Mouse (Mus musculus): Measurements from ENCODE around the gene Ntpcr. TPM values are rescaled to one million over a fixed set of nuclear protein-coding genes. Genes with fewer than 3 reads are reported as not detected.

Ntpcr gene
- polyA plus RNA-seq, 1 experiment, result 39.6 TPM

DNA sequence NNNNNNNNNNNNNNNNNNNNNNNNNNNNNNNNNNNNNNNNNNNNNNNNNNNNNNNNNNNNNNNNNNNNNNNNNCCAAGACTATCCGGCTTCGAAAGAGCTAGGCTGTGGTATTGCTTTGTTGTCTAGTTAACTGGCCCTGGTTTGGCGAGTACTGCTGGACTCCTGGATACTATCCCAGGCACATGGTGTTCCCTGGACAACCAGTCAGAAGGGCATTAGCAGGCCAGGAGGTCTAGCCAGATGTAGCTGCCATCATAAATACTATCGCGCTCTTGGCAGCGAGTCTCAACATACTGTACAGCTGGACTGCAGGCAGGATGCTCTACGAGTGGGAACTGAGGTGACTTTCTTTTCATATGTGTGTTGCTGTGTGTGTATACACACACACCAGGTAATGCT, 7.1 kb upstream of the Ntpcr start:
- TF ChIP-seq CTCF (IDR thresholded peaks at IDR 0.05; ENCODE audit: low read depth, low read length), result no peak
- TF ChIP-seq POLR2A (IDR thresholded peaks at IDR 0.05; ENCODE audit: borderline replicate concordance, low read depth, low read length), result no peak
- no peak overlapping the region for H3K4me3 ChIP-seq (ENCODE audit: insufficient read depth, low read length)
- H3K4me1 ChIP-seq (ENCODE audit: control insufficient read depth, insufficient read depth, low read length), result peaks cover 30% of the 10 kb centered on the region
- no peak overlapping the region for H3K27ac ChIP-seq (ENCODE audit: insufficient read depth, low read depth, low read length)

DNA sequence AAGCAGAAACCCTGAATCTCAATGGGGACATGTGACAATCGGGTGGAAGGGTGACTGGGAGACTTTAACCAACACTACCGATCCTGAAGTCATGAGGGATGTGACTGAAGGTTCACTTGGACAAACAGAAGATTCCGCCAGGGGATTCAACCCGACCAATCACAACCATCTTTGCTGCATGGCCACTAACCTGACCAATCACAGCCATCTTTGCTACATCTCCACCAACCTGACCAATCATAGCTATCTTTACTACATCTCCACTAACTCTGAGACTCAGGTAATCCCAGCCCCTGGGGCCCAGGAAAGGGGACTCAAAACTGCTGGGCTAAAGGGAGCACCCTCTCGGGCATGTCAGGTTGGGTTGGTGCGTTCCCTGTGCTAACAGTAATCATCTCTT, 6.3 kb upstream of the Ntpcr start:
- H3K4me3 ChIP-seq (ENCODE audit: insufficient read depth, low read length), result no peak overlapping the region
- H3K27ac ChIP-seq (ENCODE audit: insufficient read depth, low read depth, low read length), result no peak overlapping the region
- TF ChIP-seq POLR2A (IDR thresholded peaks at IDR 0.05; ENCODE audit: borderline replicate concordance, low read depth, low read length) (no peak), CTCF (IDR thresholded peaks at IDR 0.05; ENCODE audit: low read depth, low read length) (no peak)
- H3K4me1 ChIP-seq (ENCODE audit: control insufficient read depth, insufficient read depth, low read length), result peaks cover 37% of the 10 kb centered on the region

DNA sequence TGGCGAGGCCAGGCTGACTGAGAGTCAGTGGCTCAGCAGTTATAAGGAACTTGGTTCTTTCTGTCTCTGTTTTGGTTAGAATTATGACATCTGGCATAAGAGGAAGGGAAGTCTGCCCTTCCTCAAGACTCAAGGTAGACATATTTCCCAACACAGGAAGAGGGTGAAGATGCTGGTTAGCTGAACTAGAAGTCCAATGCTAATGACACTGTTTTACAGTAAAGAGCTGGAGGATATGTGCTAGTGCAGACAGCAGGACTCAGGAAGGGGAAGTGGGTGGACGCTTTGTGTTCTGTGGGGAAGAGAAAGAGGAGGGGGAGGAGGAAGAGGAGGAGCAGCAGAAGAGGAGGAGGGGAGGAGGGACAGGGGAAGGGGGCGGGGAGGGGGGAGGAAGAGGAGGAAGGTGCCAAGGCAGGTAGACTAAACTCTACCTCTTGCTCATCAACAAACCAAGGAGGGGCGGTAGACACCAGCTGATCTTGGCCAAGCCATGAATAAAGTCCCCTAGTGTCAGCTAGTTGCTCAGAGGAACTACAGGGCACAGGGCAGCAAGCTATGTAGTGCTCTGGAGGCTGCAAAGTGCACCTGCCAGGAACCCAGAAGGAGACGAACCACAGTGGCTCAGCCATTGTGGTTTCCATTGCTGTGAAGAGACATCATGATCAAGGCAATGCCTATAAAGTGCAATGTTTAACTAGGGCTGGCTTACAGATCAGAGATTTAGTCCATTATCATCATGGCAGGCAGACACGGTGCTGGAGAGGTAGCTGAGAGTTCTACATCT, 4.5 kb upstream of the Ntpcr start:
- H3K4me1 ChIP-seq (ENCODE audit: control insufficient read depth, insufficient read depth, low read length), result peaks cover 45% of the 10 kb centered on the region
- no peak overlapping the region for H3K4me3 ChIP-seq (ENCODE audit: insufficient read depth, low read length)
- TF ChIP-seq CTCF (IDR thresholded peaks at IDR 0.05; ENCODE audit: low read depth, low read length), result no peak
- TF ChIP-seq POLR2A (IDR thresholded peaks at IDR 0.05; ENCODE audit: borderline replicate concordance, low read depth, low read length), result no peak
- H3K27ac ChIP-seq (ENCODE audit: insufficient read depth, low read depth, low read length), result peak overlapping the region; percentile 94

GRCm38 (mm10) chr8:125726143-125726542, 3.6 kb upstream of the Ntpcr start:
- H3K27ac ChIP-seq (ENCODE audit: insufficient read depth, low read depth, low read length), result peak overlapping the region; percentile 94
- peaks cover 47% of the 10 kb centered on the region for H3K4me1 ChIP-seq (ENCODE audit: control insufficient read depth, insufficient read depth, low read length)
- TF ChIP-seq POLR2A (IDR thresholded peaks at IDR 0.05; ENCODE audit: borderline replicate concordance, low read depth, low read length), result no peak
- TF ChIP-seq CTCF (IDR thresholded peaks at IDR 0.05; ENCODE audit: low read depth, low read length), result no peak
- H3K4me3 ChIP-seq (ENCODE audit: insufficient read depth, low read length), result no peak overlapping the region

DNA sequence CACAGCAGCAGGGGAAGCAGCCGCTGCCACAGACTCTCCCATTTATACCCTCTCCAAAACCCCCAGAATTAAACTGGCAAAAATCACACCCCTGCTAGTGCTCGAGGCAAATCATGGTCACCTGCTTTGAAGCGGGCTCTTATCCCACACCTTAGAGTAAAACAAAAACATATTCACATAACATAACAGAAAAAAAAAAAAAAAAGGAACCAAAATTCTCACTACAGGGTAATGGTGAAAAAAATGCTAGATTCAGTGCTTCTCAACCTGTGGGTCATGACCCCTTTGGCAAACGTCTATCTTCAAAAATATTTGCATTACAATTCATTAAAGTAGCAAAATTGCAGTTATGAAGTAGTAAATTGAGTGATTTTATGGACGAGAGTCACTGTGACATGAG, 2.8 kb upstream of the Ntpcr start:
- peaks cover 47% of the 10 kb centered on the region for H3K4me1 ChIP-seq (ENCODE audit: control insufficient read depth, insufficient read depth, low read length)
- peak overlapping the region; percentile 96 for H3K27ac ChIP-seq (ENCODE audit: insufficient read depth, low read depth, low read length)
- TF ChIP-seq CTCF (IDR thresholded peaks at IDR 0.05; ENCODE audit: low read depth, low read length), result no peak
- TF ChIP-seq POLR2A (IDR thresholded peaks at IDR 0.05; ENCODE audit: borderline replicate concordance, low read depth, low read length), result no peak
- 0 out of 2 replicates have a peak overlapping the region, but pooled peaks have one; percentile 6 for H3K4me3 ChIP-seq (ENCODE audit: insufficient read depth, low read length)

GRCm38 (mm10) chr8:125727797-125728196, 2.0 kb upstream of the Ntpcr start:
- Histone ChIP-seq H3K27ac (ENCODE audit: insufficient read depth, low read depth, low read length) (peak overlapping the region; percentile 96; the same call in 1 of the 2 replicates), H3K4me1 (ENCODE audit: control insufficient read depth, insufficient read depth, low read length) (peaks cover 48% of the 10 kb centered on the region), H3K4me3 (ENCODE audit: insufficient read depth, low read length) (no peak overlapping the region)
- TF ChIP-seq POLR2A (IDR thresholded peaks at IDR 0.05; ENCODE audit: borderline replicate concordance, low read depth, low read length) (no peak), CTCF (IDR thresholded peaks at IDR 0.05; ENCODE audit: low read depth, low read length) (no peak)

- Histone ChIP-seq H3K4me3 (ENCODE audit: insufficient read depth, low read length) (peak overlapping the region; percentile 84), H3K4me1 (ENCODE audit: control insufficient read depth, insufficient read depth, low read length) (peaks cover 32% of the 10 kb centered on the region), H3K27ac (ENCODE audit: insufficient read depth, low read depth, low read length) (peak overlapping the region; percentile 86)
- TF ChIP-seq POLR2A (IDR thresholded peaks at IDR 0.05; ENCODE audit: borderline replicate concordance, low read depth, low read length) (no peak), CTCF (IDR thresholded peaks at IDR 0.05; ENCODE audit: low read depth, low read length) (no peak)
These were observed 4.5 kb downstream of the Ntpcr start for GRCm38 (mm10) chr8:125733964-125734956.

DNA sequence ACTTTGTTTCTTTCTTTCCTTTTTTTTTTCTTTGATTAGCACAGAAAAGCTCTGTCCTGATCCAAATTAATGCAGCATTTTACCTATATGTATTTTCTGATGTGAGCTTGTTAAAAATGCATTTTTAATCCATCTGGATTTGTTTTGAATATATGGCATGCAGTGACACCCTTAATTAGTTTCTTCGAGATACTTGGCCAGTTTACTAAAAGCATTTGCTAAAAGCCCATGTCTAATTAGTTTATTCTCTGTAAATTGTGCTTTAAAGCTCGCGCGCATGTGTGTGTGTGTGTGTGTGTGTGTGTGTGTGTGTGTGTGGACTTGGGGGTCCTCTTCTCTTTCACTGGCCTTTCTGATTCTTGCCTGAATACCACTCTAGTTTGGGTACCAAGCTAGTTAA, 9.2 kb downstream of the Ntpcr start:
- Histone ChIP-seq H3K4me3 (ENCODE audit: insufficient read depth, low read length) (no peak overlapping the region), H3K4me1 (ENCODE audit: control insufficient read depth, insufficient read depth, low read length) (peaks cover 12% of the 10 kb centered on the region), H3K27ac (ENCODE audit: insufficient read depth, low read depth, low read length) (no peak overlapping the region)
- no peak for TF ChIP-seq CTCF (IDR thresholded peaks at IDR 0.05; ENCODE audit: low read depth, low read length)
- no peak for TF ChIP-seq POLR2A (IDR thresholded peaks at IDR 0.05; ENCODE audit: borderline replicate concordance, low read depth, low read length)

GRCm38 (mm10) chr8:125740655-125741054, 10.9 kb downstream of the Ntpcr start:
- H3K4me1 ChIP-seq (ENCODE audit: control insufficient read depth, insufficient read depth, low read length), result peaks cover 6% of the 10 kb centered on the region
- TF ChIP-seq CTCF (IDR thresholded peaks at IDR 0.05; ENCODE audit: low read depth, low read length) (no peak), POLR2A (IDR thresholded peaks at IDR 0.05; ENCODE audit: borderline replicate concordance, low read depth, low read length) (no peak)
- H3K27ac ChIP-seq (ENCODE audit: insufficient read depth, low read depth, low read length), result no peak overlapping the region
- H3K4me3 ChIP-seq (ENCODE audit: insufficient read depth, low read length), result no peak overlapping the region
